Mouse (Mus musculus) cerebellum, postnatal 4 days (tissue): ENCODE data around the gene Arntl2.

Experiments used
- DNase-seq, 2 experiments: peaks; one replicate each; pipeline ENCODE4 v3.0.0; 2022; ENCODE audit warnings: low spot score in 2 of 2, mixed read lengths in 1 of 2

Gene Arntl2

DNA sequence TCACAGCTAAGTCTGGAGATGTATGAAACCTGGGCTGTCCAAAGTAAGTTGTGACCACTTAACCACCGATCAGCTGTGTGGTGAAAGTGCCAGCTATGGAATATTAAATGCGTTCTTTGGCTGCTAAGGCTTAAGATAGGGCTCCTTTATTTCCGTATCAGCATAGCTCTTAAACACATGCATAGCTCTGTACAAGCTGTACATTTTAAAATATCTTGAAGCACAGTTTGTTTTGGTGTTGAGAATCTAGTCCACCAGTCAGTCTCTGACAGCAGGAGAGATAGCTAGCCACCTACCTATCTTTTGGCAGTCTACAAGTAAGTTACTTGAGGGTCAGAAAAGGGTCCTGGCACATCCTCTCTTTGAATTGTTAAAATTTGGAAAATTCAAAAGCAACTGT, 17.8 kb upstream of the Arntl2 start:
- no peak for DNase-seq

DNA sequence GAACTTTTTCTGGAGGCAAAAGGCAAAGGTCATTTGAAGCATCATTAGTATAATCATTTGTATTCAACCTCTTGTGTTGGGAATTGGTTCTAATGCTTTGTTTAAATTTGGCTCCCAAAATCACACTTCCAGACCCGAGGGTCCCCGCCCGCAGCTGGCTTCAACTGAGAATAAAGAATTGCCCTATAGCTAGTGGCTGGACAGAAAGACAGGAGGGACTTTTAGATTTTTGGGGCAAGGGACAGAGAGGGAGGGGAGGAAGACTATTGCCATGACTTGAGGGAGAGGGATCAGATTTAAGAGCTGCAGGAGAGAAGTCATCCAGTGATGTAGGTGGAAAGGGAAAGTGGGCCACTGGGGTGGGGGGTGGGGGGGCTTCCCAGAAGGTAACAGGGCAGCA, 14.3 kb upstream of the Arntl2 start:
- DNase-seq: no peak

- no peak for DNase-seq
Measured at GRCm38 (mm10) chr6:146793527-146793926, 2.3 kb upstream of the Arntl2 start.

DNA sequence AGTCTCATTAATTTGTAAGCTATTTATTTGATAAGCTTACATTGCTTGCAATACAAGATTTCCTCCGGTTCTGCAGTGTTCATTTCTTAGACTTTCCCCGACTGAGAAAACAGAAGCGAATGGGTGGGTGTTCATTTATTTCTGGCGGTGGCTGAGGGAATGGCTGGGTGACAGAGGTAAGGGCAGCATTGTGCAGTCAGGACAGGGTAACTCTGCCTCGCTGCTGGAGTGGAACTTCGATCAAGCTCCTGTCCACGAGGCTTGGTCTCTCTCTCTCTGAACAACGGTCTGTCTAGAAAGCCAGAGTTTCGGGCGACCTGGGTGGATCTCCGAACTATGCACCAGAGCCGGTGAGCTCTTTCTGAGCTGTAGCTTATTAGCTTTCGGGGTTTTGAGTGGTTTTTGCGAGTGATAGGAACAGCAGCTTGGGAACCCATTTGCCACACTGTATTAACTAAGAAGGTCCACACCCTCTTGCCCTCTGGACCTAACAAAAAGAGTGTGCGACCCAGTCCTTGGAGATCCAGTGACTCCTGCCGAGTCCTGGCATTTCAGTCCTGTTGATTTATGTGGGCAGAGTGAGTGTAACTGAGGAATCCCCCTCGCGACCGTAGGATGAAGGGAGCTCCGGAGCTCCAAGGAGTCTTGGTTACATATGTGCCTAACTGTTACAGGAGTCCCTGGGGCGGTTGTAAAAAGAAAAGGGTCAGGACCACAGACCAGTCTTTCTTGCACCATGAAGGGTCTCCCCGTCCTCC, 510 bp upstream of the Arntl2 start:
- DNase-seq: no peak

GRCm38 (mm10) chr6:146797446-146797845, 1.6 kb downstream of the Arntl2 start:
- DNase-seq: no peak

GRCm38 (mm10) chr6:146809991-146810390, 14.1 kb downstream of the Arntl2 start:
- DNase-seq: no peak

DNA sequence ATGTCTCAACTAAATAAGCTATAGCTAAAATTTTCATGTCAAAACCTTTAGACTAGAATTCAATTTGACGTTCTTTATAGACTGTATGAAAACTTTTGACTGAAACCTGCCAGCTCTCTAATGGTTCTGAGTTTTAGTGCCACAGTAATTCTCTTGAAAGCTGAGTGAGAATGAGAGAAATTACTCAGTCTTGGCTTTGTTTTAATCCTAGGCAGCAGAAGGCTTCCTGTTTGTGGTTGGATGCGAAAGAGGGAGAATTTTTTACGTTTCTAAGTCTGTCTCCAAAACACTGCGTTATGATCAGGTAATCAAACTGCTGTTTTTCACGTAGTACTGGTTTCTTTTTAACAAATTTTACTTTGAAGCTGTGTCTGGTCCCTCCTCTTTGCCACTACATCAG, 17.2 kb downstream of the Arntl2 start:
- DNase-seq: no peak

GRCm38 (mm10) chr6:146820177-146820965, 24.5 kb downstream of the Arntl2 start:
- DNase-seq: no peak

DNA sequence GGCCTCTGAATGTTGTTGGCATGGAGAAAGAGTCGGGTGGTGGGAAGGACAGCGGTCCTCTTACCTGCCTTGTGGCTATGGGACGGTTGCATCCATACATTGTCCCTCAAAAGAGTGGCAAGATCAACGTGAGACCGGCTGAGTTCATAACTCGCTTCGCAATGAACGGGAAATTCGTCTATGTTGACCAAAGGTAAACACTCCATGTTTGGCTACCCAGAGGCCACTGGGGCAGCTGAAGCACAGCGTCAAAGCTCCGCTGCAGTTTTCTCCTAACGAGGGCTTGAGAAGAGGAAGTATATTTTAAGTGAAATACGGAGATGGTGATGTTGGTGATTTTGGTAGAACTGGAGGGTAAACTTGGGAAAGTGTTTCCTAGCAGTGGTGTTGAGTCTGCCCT, 26.1 kb downstream of the Arntl2 start:
- no peak for DNase-seq

DNA sequence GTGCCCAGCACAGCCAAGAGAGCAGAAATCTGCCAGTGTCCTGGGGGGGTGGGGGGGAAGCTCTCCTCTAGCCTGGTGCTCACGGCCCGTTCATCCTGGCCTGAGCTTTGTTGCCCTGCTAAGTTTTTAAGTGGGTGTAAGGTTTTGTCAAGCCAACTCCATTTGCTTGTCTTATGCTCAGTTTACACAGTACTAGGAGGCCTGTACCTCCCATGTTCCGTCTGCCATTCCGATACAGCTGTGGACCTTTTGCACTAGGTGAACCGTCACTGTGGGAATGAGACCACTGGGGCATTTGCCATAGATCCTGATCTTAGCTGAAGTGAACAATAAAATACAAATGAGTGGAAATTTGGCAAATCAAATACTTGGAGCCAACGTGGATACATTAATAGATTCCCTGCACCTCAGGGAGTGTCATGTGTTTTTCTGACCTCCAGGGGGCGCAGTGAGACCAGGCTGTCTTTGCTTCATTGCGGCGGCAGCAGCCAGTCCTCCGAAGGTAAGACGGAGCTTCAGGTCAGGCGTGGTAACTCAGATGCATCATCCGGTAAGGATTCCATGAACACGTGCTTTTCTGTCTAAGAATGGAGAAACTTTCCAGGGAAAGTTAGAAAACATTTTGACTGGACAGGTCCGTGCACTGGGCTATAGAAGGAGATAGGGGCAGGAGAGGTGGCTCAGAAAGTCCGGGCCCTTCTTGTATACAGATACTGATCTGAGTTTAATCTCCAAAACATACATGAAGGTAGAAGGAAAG, 29.1 kb downstream of the Arntl2 start:
- peak; percentile 54 to 69 for DNase-seq

GRCm38 (mm10) chr6:146825487-146825773, 29.6 kb downstream of the Arntl2 start:
- DNase-seq: no peak

- no peak for DNase-seq
Measured at GRCm38 (mm10) chr6:146831320-146831719, 35.5 kb downstream of the Arntl2 start.

GRCm38 (mm10) chr6:146833485-146834314, 37.8 kb downstream of the Arntl2 start:
- peak; percentile 28 to 36 for DNase-seq

GRCm38 (mm10) chr6:146834342-146834741, 38.5 kb downstream of the Arntl2 start:
- no peak for DNase-seq

DNA sequence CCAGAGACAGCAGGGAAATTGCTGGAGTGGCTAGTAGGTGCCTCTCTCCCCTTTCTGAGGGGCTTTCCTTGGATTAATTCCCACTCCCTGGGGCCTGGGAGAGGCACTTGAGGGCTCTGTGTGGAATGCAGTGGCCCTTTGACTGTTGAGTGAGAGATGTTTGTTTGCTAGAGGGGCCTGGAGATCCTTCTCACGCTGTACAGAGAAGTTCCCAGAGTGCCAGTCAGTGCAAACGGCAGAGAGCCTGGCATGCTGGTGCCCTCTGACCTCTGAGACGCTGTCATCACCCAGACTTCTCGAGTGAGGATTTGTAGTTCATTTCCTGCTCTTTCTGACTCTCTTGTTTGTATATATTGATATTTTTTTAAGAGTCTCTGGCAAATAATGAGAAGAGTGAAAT, 39.9 kb downstream of the Arntl2 start:
- DNase-seq: no peak

DNA sequence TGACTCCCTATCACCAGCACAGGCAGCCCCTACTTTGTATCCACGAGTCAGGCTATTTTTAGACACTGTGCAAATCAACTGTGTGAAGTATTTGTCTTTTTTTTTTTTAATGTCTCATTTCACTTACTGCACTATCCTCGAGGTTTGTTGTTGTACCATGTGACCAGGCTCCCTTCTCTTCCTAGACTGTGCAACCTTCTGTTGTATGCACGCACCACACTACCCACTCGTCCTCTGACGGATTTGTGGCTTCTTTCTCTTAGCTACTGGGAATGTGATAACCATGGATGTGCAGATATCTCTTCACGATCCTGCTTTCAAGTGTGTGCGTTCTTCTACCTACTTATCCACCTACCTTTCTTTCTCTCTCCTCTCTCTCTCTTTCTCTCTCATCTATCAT, 41.5 kb downstream of the Arntl2 start:
- DNase-seq: no peak

DNA sequence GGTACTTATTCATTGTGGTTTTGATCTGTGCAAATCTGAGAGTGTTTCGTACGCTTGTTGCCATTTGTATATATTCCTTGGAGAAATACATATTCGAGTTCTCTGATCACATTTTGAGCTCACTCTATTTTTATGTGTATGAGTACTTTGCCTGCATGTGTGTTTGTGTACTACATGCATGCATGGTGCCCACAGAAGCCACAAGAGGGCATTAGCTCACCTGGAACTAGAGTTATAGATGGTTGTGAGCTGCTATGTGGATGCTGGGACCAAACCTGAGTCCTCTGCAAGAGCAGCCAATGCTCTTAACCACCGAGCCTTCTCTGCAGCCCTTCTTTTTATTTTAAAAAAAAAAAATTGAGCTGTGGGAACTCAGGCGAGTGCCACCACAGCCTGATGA, 42.5 kb downstream of the Arntl2 start:
- no peak for DNase-seq

DNA sequence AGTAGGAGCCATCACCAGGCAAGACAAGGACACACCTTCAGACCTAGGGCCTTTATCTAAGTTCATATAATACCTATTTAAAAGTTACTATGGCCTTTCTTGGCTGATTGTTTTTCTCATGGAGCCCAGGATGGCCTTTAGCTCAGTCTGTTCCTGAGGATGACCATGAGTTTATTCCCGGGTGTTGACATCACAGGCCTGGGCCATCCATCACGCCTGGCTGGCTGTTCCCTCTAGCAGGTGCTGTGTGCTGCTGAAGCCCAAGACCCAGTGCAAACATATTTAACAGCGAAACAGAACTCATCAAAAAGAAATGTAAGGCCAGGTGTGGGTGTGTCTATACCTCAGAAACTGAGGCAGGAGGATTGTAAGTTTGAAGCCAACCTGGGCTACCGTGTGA, 43.0 kb downstream of the Arntl2 start:
- no peak for DNase-seq

DNA sequence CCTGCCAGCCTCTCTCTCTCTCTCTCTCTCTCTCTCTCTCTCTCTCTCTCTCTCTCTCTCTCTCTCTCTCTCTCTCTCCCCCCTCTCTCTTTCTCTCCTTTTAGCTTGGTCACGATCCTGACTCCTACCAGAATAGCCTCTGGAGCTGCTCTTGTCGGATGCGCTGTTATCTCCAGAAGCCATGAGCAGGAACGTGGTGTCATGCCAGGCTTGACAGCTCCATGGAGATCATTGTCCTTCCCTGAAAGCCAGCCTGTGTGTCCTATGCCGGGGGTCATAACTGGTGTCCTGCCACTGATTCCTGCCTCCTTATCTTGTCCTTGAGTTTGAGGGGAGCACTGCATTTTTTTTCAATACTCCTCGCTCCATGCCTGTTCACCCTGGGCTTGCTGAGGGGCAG, 49.0 kb downstream of the Arntl2 start:
- no peak for DNase-seq

- DNase-seq: no peak
Measured at GRCm38 (mm10) chr6:146845347-146845746, 49.5 kb downstream of the Arntl2 start.

DNA sequence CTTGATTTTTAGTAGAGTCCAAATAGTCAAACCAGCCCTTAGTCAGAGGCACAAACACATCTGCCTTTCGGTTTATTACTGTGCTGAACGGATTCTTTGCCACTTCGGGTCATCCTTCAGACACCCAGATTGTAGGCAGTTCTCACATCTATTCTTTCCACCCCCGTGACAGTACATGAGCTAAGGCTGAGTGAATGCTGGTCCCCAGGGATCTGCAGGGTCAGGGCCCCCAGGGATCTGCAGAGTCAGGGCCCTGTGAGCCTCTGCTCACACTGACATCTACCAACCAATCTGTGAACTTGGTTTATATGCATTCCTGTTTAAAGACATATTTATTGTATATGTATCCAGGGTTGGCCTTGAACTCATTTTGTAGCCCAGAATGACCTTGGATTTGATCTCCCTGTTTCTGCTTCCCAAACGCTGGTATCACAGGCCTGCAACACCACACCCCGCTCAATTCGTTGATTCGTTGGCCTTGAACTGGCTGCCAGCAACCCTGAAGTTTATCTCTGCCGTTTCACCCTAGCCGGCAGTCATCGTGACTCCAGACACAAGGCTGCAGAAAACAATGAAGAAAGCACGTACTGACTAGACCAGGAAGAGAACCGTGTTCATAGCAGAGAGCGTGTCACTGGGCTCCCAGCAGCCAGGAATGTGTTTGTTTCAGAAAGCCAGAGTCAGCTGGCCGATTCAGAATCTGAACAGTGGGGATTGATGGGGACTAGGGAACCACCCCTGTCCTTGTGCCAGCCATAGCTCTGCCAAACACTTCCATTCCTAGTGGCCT, 50.3 kb downstream of the Arntl2 start:
- DNase-seq: no peak
